Mouse (Mus musculus): Measurements from ENCODE around the gene Dydc1.
"Not testable (repeated sequence)": the region's sequence is repeated elsewhere in the genome, so short reads cannot be mapped to it uniquely, and the experiment has no call there.

Dydc1 gene

DNA sequence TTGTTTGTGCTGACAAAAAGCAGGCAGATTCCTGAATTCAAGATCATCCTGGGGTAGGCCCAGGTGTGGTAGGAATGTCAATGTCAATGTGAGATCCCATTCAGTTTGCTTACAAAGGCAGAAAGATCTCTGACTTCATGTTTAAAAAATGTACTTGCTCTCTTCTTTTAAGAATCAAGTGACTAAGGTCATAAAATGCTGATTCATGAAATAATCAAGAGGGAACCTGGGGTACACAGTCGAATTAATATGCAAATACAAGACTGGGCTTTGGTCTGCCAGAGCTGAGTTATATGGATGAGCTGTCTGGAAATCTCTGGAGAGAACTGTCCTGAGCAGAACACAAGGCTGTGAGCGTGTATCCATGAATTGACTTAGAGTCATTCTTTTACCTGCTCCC is 25.3 kb upstream of the Dydc1 start:
- no peak overlapping the region for H3K4me3 ChIP-seq (replicated peaks; ENCODE audit: low read length)
- H3K4me1 ChIP-seq (replicated peaks; ENCODE audit: low read depth, low read length) = peaks cover 5% of the 10 kb centered on the region
- no peaks in the 10 kb centered on the region for H3K27me3 ChIP-seq (ENCODE audit: insufficient read depth, low read length)
- peaks cover 9% of the 10 kb centered on the region for H3K9me3 ChIP-seq (ENCODE audit: low read length)
- H3K36me3 ChIP-seq (ENCODE audit: insufficient read depth, low read length) = no peaks in the 10 kb centered on the region
- TF ChIP-seq NANOG (IDR thresholded peaks at IDR 0.05; ENCODE audit: borderline replicate concordance, low read length) (no peak), POU5F1 (IDR thresholded peaks at IDR 0.05; ENCODE audit: borderline replicate concordance, low read length) (no peak), CTCF (conservative IDR thresholded peaks at IDR 0.05; ENCODE audit: low read length) (no peak)

DNA sequence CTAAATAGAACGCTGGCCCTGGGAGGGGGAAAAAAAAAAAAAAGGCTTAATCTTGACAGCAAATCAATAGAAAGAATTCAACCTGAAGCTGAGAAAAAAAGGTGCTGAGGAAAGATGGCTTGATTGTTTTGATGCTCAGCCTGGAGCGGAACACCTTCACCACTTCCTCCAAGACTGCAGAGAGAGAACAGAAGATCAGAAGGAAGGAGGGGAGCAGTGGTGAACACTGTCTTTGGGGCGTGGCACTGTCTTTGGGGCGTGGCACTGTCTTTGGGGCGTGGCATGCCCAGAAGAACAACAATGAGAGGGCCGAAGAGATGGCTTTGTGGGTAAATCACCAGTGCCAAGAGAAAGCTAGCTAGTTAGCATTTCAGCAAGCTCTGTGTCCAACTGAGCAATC is 22.2 kb upstream of the Dydc1 start:
- Histone ChIP-seq H3K9me3 (ENCODE audit: low read length) (peaks cover 9% of the 10 kb centered on the region), H3K4me3 (replicated peaks; ENCODE audit: low read length) (no peak overlapping the region), H3K36me3 (ENCODE audit: insufficient read depth, low read length) (no peaks in the 10 kb centered on the region), H3K27me3 (ENCODE audit: insufficient read depth, low read length) (no peaks in the 10 kb centered on the region), H3K4me1 (replicated peaks; ENCODE audit: low read depth, low read length) (peaks cover 5% of the 10 kb centered on the region)
- TF ChIP-seq NANOG (IDR thresholded peaks at IDR 0.05; ENCODE audit: borderline replicate concordance, low read length) (no peak), CTCF (conservative IDR thresholded peaks at IDR 0.05; ENCODE audit: low read length) (no peak), POU5F1 (IDR thresholded peaks at IDR 0.05; ENCODE audit: borderline replicate concordance, low read length) (no peak)

DNA sequence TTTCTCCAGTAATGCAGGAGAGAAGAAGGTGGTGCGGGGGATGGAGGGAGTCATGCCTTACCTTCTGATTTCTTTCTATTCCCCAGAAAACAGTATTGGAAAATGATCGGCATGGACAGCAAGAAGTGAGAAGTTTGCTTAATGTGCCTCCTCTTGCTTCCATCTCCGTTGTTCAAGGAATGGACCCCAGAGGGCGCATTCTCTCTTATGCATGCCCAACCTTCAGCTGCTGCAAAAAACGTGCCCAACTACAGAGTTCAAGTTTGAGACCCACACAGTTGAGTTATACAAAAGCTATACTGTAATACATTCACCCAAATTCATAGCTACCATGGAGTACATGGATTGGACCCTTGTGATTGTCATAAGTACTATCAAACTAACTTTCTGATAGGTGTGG is 20.2 kb upstream of the Dydc1 start:
- Histone ChIP-seq H3K4me3 (replicated peaks; ENCODE audit: low read length) (no peak overlapping the region), H3K27me3 (ENCODE audit: insufficient read depth, low read length) (no peaks in the 10 kb centered on the region), H3K9me3 (ENCODE audit: low read length) (peaks cover 2% of the 10 kb centered on the region), H3K36me3 (ENCODE audit: insufficient read depth, low read length) (no peaks in the 10 kb centered on the region), H3K4me1 (replicated peaks; ENCODE audit: low read depth, low read length) (peaks cover 5% of the 10 kb centered on the region)
- TF ChIP-seq NANOG (IDR thresholded peaks at IDR 0.05; ENCODE audit: borderline replicate concordance, low read length) = no peak
- peak; percentile 23 for TF ChIP-seq CTCF (conservative IDR thresholded peaks at IDR 0.05; ENCODE audit: low read length)

DNA sequence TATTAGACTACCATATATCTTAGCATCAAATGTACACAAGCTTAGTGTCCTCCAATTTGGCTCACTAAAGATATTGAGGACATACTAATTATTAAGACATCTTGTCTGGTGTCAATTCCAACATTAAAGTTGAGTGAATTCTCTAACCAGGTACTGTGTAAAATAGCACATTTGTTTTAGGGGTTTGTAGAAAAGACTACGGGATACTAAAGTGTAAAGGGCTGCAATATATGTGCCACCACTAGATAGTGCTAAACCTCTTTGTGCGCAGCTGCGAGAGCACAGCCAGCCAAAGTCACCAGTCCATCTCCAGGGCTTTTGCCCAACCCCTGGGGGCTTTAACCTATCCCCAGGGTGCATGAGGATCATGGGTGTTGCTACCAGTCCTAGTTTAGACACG is 19.5 kb upstream of the Dydc1 start:
- not testable (repeated sequence) for H3K36me3 ChIP-seq (ENCODE audit: insufficient read depth, low read length); H3K4me3 ChIP-seq (replicated peaks; ENCODE audit: low read length); H3K27me3 ChIP-seq (ENCODE audit: insufficient read depth, low read length); H3K9me3 ChIP-seq (ENCODE audit: low read length); H3K4me1 ChIP-seq (replicated peaks; ENCODE audit: low read depth, low read length)
- TF ChIP-seq CTCF (conservative IDR thresholded peaks at IDR 0.05; ENCODE audit: low read length) = 0 out of 2 replicates have a peak, but pooled peaks have one; percentile 5

GRCm38 (mm10) chr14:41065168-41065567 is 7.5 kb upstream of the Dydc1 start:
- Histone ChIP-seq H3K27me3 (ENCODE audit: insufficient read depth, low read length) (0 out of 2 replicates have a peak, but pooled peaks cover 10% of the 10 kb centered on the region), H3K4me3 (replicated peaks; ENCODE audit: low read length) (no peak overlapping the region), H3K36me3 (ENCODE audit: insufficient read depth, low read length) (no peaks in the 10 kb centered on the region), H3K9me3 (ENCODE audit: low read length) (no peaks in the 10 kb centered on the region), H3K4me1 (replicated peaks; ENCODE audit: low read depth, low read length) (peaks cover 12% of the 10 kb centered on the region; the same call in 1 of the 2 replicates)
- TF ChIP-seq POU5F1 (IDR thresholded peaks at IDR 0.05; ENCODE audit: borderline replicate concordance, low read length) (no peak), CTCF (conservative IDR thresholded peaks at IDR 0.05; ENCODE audit: low read length) (no peak), NANOG (IDR thresholded peaks at IDR 0.05; ENCODE audit: borderline replicate concordance, low read length) (no peak)

GRCm38 (mm10) chr14:41066416-41066815 is 6.3 kb upstream of the Dydc1 start:
- Histone ChIP-seq H3K36me3 (ENCODE audit: insufficient read depth, low read length) (no peaks in the 10 kb centered on the region), H3K9me3 (ENCODE audit: low read length) (no peaks in the 10 kb centered on the region), H3K4me3 (replicated peaks; ENCODE audit: low read length) (no peak overlapping the region), H3K27me3 (ENCODE audit: insufficient read depth, low read length) (peaks cover 20% of the 10 kb centered on the region), H3K4me1 (replicated peaks; ENCODE audit: low read depth, low read length) (peaks cover 12% of the 10 kb centered on the region; the same call in 1 of the 2 replicates)
- TF ChIP-seq POU5F1 (IDR thresholded peaks at IDR 0.05; ENCODE audit: borderline replicate concordance, low read length) (peak; percentile 25; the same call in 1 of the 2 replicates), CTCF (conservative IDR thresholded peaks at IDR 0.05; ENCODE audit: low read length) (no peak)

GRCm38 (mm10) chr14:41069108-41069507 is 3.6 kb upstream of the Dydc1 start, which contains the start of gene Dydc2:
Gene Dydc2 (minus strand): TSS chr14:41069208.
- no peaks in the 10 kb centered on the region for H3K36me3 ChIP-seq (ENCODE audit: insufficient read depth, low read length)
- TF ChIP-seq CTCF (conservative IDR thresholded peaks at IDR 0.05; ENCODE audit: low read length) = no peak
- no peak for TF ChIP-seq POU5F1 (IDR thresholded peaks at IDR 0.05; ENCODE audit: borderline replicate concordance, low read length)
- no peak for TF ChIP-seq NANOG (IDR thresholded peaks at IDR 0.05; ENCODE audit: borderline replicate concordance, low read length)
- no peak within 1 kb of the TSS for H3K4me3 ChIP-seq (replicated peaks; ENCODE audit: low read length)
- H3K4me1 ChIP-seq (replicated peaks; ENCODE audit: low read depth, low read length) = peaks cover 19% of the 10 kb centered on the region; the same call in 1 of the 2 replicates
- peaks cover 35% of the 10 kb centered on the region for H3K27me3 ChIP-seq (ENCODE audit: insufficient read depth, low read length)
- no peaks in the 10 kb centered on the region for H3K9me3 ChIP-seq (ENCODE audit: low read length)

DNA sequence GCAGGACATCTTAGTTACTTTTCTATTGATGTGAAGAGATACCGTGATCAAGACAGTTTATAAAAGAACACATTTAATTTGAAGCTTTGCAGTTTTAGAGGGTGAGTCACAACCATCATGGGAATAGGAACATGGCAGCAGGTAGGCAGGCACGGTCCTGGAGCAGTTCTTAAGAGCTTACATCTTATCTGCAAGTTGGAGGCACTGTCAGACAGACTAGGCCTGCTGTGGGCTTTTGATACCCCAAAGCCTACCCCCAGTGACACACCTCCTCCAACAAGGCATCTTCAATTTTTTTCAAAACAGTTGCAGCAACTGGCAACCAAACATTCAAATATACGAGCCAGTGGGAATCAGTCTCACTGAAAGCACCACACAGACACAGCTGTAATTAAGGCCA is 2.4 kb upstream of the Dydc1 start:
- H3K4me1 ChIP-seq (replicated peaks; ENCODE audit: low read depth, low read length) = peaks cover 19% of the 10 kb centered on the region; the same call in 1 of the 2 replicates

GRCm38 (mm10) chr14:41072944-41073275 is 199 bp downstream of the Dydc1 start:
- H3K9me3 ChIP-seq (ENCODE audit: low read length) = no peaks in the 10 kb centered on the region
- H3K4me3 ChIP-seq (replicated peaks; ENCODE audit: low read length) = peak overlapping the region; percentile 61
- no peak for TF ChIP-seq NANOG (IDR thresholded peaks at IDR 0.05; ENCODE audit: borderline replicate concordance, low read length)
- no peak for TF ChIP-seq CTCF (conservative IDR thresholded peaks at IDR 0.05; ENCODE audit: low read length)
- TF ChIP-seq POU5F1 (IDR thresholded peaks at IDR 0.05; ENCODE audit: borderline replicate concordance, low read length) = no peak
- no peaks in the 10 kb centered on the region for H3K36me3 ChIP-seq (ENCODE audit: insufficient read depth, low read length)
- H3K27me3 ChIP-seq (ENCODE audit: insufficient read depth, low read length) = peaks cover 30% of the 10 kb centered on the region
- peaks cover 7% of the 10 kb centered on the region; the same call in 1 of the 2 replicates for H3K4me1 ChIP-seq (replicated peaks; ENCODE audit: low read depth, low read length)

More for the DNA sequence above, 2.4 kb upstream of the Dydc1 start:
- no peaks in the 10 kb centered on the region for H3K9me3 ChIP-seq (ENCODE audit: low read length)
- TF ChIP-seq POU5F1 (IDR thresholded peaks at IDR 0.05; ENCODE audit: borderline replicate concordance, low read length) = no peak
- no peak for TF ChIP-seq NANOG (IDR thresholded peaks at IDR 0.05; ENCODE audit: borderline replicate concordance, low read length)
- no peak for TF ChIP-seq CTCF (conservative IDR thresholded peaks at IDR 0.05; ENCODE audit: low read length)
- peaks cover 35% of the 10 kb centered on the region for H3K27me3 ChIP-seq (ENCODE audit: insufficient read depth, low read length)
- no peaks in the 10 kb centered on the region for H3K36me3 ChIP-seq (ENCODE audit: insufficient read depth, low read length)
- H3K4me3 ChIP-seq (replicated peaks; ENCODE audit: low read length) = no peak overlapping the region
